Mouse (Mus musculus) MEL (cell line): ENCODE data around the gene Enpep. TPM values are rescaled to one million over a fixed set of nuclear protein-coding genes. Genes with fewer than 3 reads are reported as not detected.

ENCODE experiments used
- DNase-seq: peaks from one replicate; pipeline ENCODE4 v3.0.0; 2011; ENCODE audit warnings: low read depth, low spot score
- H3K27ac ChIP-seq: 2 replicates; pipeline ENCODE4 v1.5.1; 2012; ENCODE audit warnings: low read depth, mild to moderate bottlenecking, control low read depth, low read length, moderate library complexity; ENCODE audit not compliant: control insufficient read depth
- H3K27me3 ChIP-seq, 2 experiments: fragments of 150-350 bp in 1 of 2; sonication (generic) in 1 of 2; 2 replicates each; pipeline ENCODE4 v1.6.1; 2012; ENCODE audit warnings: low read length in 2 of 2, mild to moderate bottlenecking in 2 of 2, improper control_type of control experiment in 1 of 2, moderate library complexity in 1 of 2; ENCODE audit not compliant: insufficient read depth in 2 of 2, control insufficient read depth in 1 of 2
- H3K36me3 ChIP-seq, 2 experiments: 2 replicates each; pipeline ENCODE4 v1.6.1; 2012 to 2014; ENCODE audit warnings: low read length in 2 of 2, improper control_type of control experiment in 1 of 2, inconsistent platforms in 1 of 2, mild to moderate bottlenecking in 1 of 2; ENCODE audit not compliant: insufficient read depth in 2 of 2, control insufficient read depth in 1 of 2
- H3K4me1 ChIP-seq, 2 experiments: fragments of 150-350 bp in 1 of 2; sonication (generic) in 1 of 2; 2 replicates each; pipeline ENCODE4 v1.6.1; 2012; ENCODE audit warnings: low read length in 2 of 2, improper control_type of control experiment in 1 of 2, mild to moderate bottlenecking in 1 of 2; ENCODE audit not compliant: insufficient read depth in 2 of 2, control insufficient read depth in 1 of 2
- H3K4me3 ChIP-seq, 2 experiments: fragments of 150-350 bp in 1 of 2; sonication (generic) in 1 of 2; 2 replicates each; pipeline ENCODE4 v1.5.1; 2012; ENCODE audit warnings: low read depth in 2 of 2, low read length in 2 of 2, mild to moderate bottlenecking in 2 of 2, moderate library complexity in 2 of 2, control low read depth in 1 of 2, improper control_type of control experiment in 1 of 2; ENCODE audit not compliant: control insufficient read depth in 1 of 2, insufficient read depth in 1 of 2
- H3K79me2 ChIP-seq: 2 replicates; pipeline ENCODE4 v1.6.1; 2012; ENCODE audit warnings: mild to moderate bottlenecking, low read length, moderate library complexity; ENCODE audit not compliant: control insufficient read depth, poor library complexity, insufficient read depth
- H3K9ac ChIP-seq: 2 replicates; pipeline ENCODE4 v1.6.1; 2012; ENCODE audit warnings: low read depth, mild to moderate bottlenecking, control low read depth, low read length, moderate library complexity; ENCODE audit not compliant: control insufficient read depth, poor library complexity, severe bottlenecking
- H3K9me3 ChIP-seq: fragments of 150-350 bp; sonication (generic); replicated peaks from 2 replicates; pipeline ENCODE4 v1.6.1; 2012; ENCODE audit warnings: mild to moderate bottlenecking, low read length, improper control_type of control experiment, moderate library complexity; ENCODE audit not compliant: insufficient read depth
- BHLHE40 ChIP-seq: IDR thresholded peaks from 2 replicates; pipeline ENCODE4 v1.6.1; 2012; ENCODE audit warnings: low read depth, mild to moderate bottlenecking, inconsistent platforms, low read length, improper control_type of control experiment, borderline replicate concordance
- CHD2 ChIP-seq: IDR thresholded peaks from 2 replicates; pipeline ENCODE4 v1.6.1; 2011; ENCODE audit warnings: low read length, improper control_type of control experiment
- CTCF ChIP-seq, 3 experiments: IDR thresholded peaks in 2 of 3; conservative IDR thresholded peaks in 1 of 3; 2 replicates each; pipeline ENCODE4 v1.5.1; 2011 to 2012; ENCODE audit warnings: low read length in 3 of 3, low read depth in 2 of 3, mild to moderate bottlenecking in 2 of 3, improper control_type of control experiment in 1 of 3, inconsistent platforms in 1 of 3, mixed read lengths in 1 of 3, moderate library complexity in 1 of 3; ENCODE audit not compliant: control insufficient read depth in 1 of 3, insufficient read depth in 1 of 3, poor library complexity in 1 of 3, severe bottlenecking in 1 of 3
- E2F4 ChIP-seq: IDR thresholded peaks from 2 replicates; pipeline ENCODE4 v1.6.1; 2011; ENCODE audit warnings: low read depth, low read length, improper control_type of control experiment, borderline replicate concordance
- ELF1 ChIP-seq: IDR thresholded peaks from 2 replicates; pipeline ENCODE4 v1.6.1; 2014; ENCODE audit warnings: low read depth, mild to moderate bottlenecking, inconsistent platforms, low read length, improper control_type of control experiment, moderate library complexity
- EP300 ChIP-seq, 2 experiments: IDR thresholded peaks; 2 replicates each; pipeline ENCODE4 v1.6.1; 2011; ENCODE audit warnings: improper control_type of control experiment in 2 of 2, low read length in 2 of 2, low read depth in 1 of 2, mild to moderate bottlenecking in 1 of 2
- GATA1 ChIP-seq: IDR thresholded peaks from 2 replicates; pipeline ENCODE4 v1.6.1; 2011; ENCODE audit warnings: low read depth, low read length, improper control_type of control experiment
- KAT2A ChIP-seq: conservative IDR thresholded peaks from 2 replicates; pipeline ENCODE4 v1.6.1; 2012; ENCODE audit warnings: low read depth, low read length, improper control_type of control experiment, inconsistent platforms
- MAX ChIP-seq: IDR thresholded peaks from 2 replicates; pipeline ENCODE4 v1.6.1; 2011; ENCODE audit warnings: low read length, improper control_type of control experiment
- MEF2A ChIP-seq: IDR thresholded peaks from 2 replicates; pipeline ENCODE4 v1.6.1; 2014; ENCODE audit warnings: low read depth, mild to moderate bottlenecking, inconsistent platforms, low read length, improper control_type of control experiment; ENCODE audit not compliant: poor library complexity, insufficient replicate concordance, severe bottlenecking; ENCODE audit errors: extremely low read depth
- MYC ChIP-seq: IDR thresholded peaks from 2 replicates; pipeline ENCODE4 v1.6.1; 2011; ENCODE audit warnings: low read depth, mild to moderate bottlenecking, low read length, improper control_type of control experiment, moderate library complexity
- NELFE ChIP-seq: IDR thresholded peaks from 2 replicates; pipeline ENCODE4 v1.6.1; 2011; ENCODE audit warnings: low read depth, low read length, improper control_type of control experiment
- POLR2A ChIP-seq, 2 experiments: IDR thresholded peaks; 2 replicates each; pipeline ENCODE4 v1.6.1; 2011 to 2012; ENCODE audit warnings: low read length in 2 of 2, mild to moderate bottlenecking in 2 of 2, control low read depth in 1 of 2, improper control_type of control experiment in 1 of 2, low read depth in 1 of 2, moderate library complexity in 1 of 2; ENCODE audit not compliant: control insufficient read depth in 1 of 2, insufficient read depth in 1 of 2, poor library complexity in 1 of 2
- RAD21 ChIP-seq: IDR thresholded peaks from 2 replicates; pipeline ENCODE4 v1.6.1; 2011; ENCODE audit warnings: mild to moderate bottlenecking, low read depth, low read length, improper control_type of control experiment
- RCOR1 ChIP-seq: IDR thresholded peaks from 2 replicates; pipeline ENCODE4 v1.6.1; 2012; ENCODE audit warnings: low read depth, mild to moderate bottlenecking, inconsistent platforms, low read length, improper control_type of control experiment
- TAL1 ChIP-seq: IDR thresholded peaks from 2 replicates; pipeline ENCODE4 v1.6.1; 2012; ENCODE audit warnings: mild to moderate bottlenecking, inconsistent platforms, low read length, moderate library complexity, mixed read lengths
- USF1 ChIP-seq: IDR thresholded peaks from 2 replicates; pipeline ENCODE4 v1.6.1; 2014; ENCODE audit warnings: low read depth, mild to moderate bottlenecking, inconsistent platforms, low read length, improper control_type of control experiment, moderate library complexity
- ZMIZ1 ChIP-seq: IDR thresholded peaks from 2 replicates; pipeline ENCODE4 v1.6.1; 2012; ENCODE audit warnings: low read depth, mild to moderate bottlenecking, inconsistent platforms, low read length, improper control_type of control experiment, moderate library complexity
- ZNF384 ChIP-seq: IDR thresholded peaks from 2 replicates; pipeline ENCODE4 v1.6.1; 2012; ENCODE audit warnings: low read depth, mild to moderate bottlenecking, inconsistent platforms, low read length, improper control_type of control experiment
- polyA plus RNA-seq, 2 experiments: library from polyadenylated mRNA; stranded (reverse) in 1 of 2; unstranded in 1 of 2; fragments of >175 nt in 1 of 2; fragments of >200 nt in 1 of 2; gene quantifications; 2 replicates each; pipeline versions ENCODE4 v1.2.1 to v1.2.4; 2012; ENCODE audit warnings: low replicate concordance in 2 of 2, low read depth in 1 of 2; ENCODE audit not compliant: insufficient read length in 2 of 2, insufficient read depth in 1 of 2, missing spikeins in 1 of 2
- total RNA-seq: library from RNA; depleted of rRNA; stranded (reverse); fragments of 300-350 nt; gene quantifications from 2 replicates; pipeline ENCODE4 v1.2.3, GENCODE M21; 2012

Gene Enpep
- total and polyA plus RNA-seq, 3 experiments = not detected

DNA sequence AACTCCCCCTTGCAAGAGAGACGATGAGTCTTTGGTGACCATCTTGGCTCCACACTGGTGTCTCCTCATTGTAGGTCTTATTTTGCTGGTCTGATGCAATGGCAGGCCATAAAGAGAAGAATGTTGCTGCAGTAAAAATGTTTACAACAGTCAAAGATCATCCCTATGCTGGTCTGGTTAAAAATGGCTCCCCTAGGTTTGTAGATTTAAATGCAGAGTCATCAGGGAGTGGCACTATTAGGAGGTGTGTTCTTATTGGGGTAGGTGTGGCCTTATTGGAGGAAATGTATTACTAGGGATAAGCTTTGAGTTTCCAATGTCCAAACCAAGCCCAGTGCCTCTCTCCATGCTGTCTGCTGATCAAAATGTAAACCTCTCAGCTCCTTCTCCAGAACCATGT lies 10.2 kb upstream of the Enpep start:
- no peaks in the 10 kb centered on the region for H3K36me3 ChIP-seq
- no peaks in the 10 kb centered on the region for H3K79me2 ChIP-seq
- no peak for DNase-seq
- H3K9ac ChIP-seq = no peak overlapping the region
- no peaks in the 10 kb centered on the region for H3K27me3 ChIP-seq
- H3K4me1 ChIP-seq = no peaks in the 10 kb centered on the region
- H3K27ac ChIP-seq = no peak overlapping the region
- TF ChIP-seq CTCF (IDR thresholded peaks at IDR 0.05 in 2 of 3, conservative IDR thresholded peaks at IDR 0.05 in 1 of 3; ENCODE audit: control insufficient read depth in 1 of 3, insufficient read depth in 1 of 3, low read depth in 2 of 3, low read length in 3 of 3, poor library complexity in 1 of 3, severe bottlenecking in 1 of 3) (no peak), TAL1 (no peak), BHLHE40 (no peak)
- no peak overlapping the region for H3K4me3 ChIP-seq
- no peaks in the 10 kb centered on the region for H3K9me3 ChIP-seq

DNA sequence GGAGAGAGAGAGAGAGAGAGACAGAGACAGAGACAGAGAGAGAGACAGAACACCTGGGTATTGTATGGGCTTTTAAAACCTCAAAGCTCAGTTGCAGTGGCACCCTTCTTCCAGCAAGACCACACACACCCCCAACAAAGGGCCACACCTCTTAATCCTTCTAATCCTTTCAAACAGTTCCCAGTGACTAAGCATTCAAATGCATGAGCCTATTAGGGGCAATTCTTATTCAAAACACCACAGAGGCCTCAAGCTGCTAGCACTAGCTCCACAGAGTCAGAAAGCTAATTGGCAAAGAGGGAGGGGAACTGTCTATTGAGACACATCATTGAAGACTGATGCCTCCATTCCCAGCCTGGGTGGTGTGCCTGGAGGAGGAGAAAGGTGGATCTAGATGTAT lies 8.5 kb upstream of the Enpep start:
- TF ChIP-seq BHLHE40 (no peak), USF1 (no peak), NELFE (no peak), ELF1 (no peak), EP300 (IDR thresholded peaks at IDR 0.05; ENCODE audit: low read depth in 1 of 2, low read length in 2 of 2) (no peak), MYC (no peak), MAX (no peak), E2F4 (no peak), GATA1 (no peak), ZMIZ1 (no peak), CTCF (IDR thresholded peaks at IDR 0.05 in 2 of 3, conservative IDR thresholded peaks at IDR 0.05 in 1 of 3; ENCODE audit: control insufficient read depth in 1 of 3, insufficient read depth in 1 of 3, low read depth in 2 of 3, low read length in 3 of 3, poor library complexity in 1 of 3, severe bottlenecking in 1 of 3) (no peak), RCOR1 (no peak), KAT2A (no peak), CHD2 (no peak), MEF2A (no peak), POLR2A (IDR thresholded peaks at IDR 0.05; ENCODE audit: control insufficient read depth in 1 of 2, insufficient read depth in 1 of 2, low read depth in 1 of 2, low read length in 2 of 2, poor library complexity in 1 of 2) (no peak), ZNF384 (no peak), RAD21 (no peak)
- no peak overlapping the region for H3K27ac ChIP-seq
- H3K4me3 ChIP-seq = no peak overlapping the region
- no peaks in the 10 kb centered on the region for H3K9me3 ChIP-seq
- no peaks in the 10 kb centered on the region for H3K79me2 ChIP-seq
- no peaks in the 10 kb centered on the region for H3K36me3 ChIP-seq
- H3K27me3 ChIP-seq = no peaks in the 10 kb centered on the region
- no peak overlapping the region for H3K9ac ChIP-seq
- H3K4me1 ChIP-seq = no peaks in the 10 kb centered on the region
- DNase-seq = no peak
